Mouse (Mus musculus): ENCODE measurements around the gene Acsl4. TPM values are rescaled to one million over a fixed set of nuclear protein-coding genes. Genes with fewer than 3 reads are reported as not detected.

The Acsl4 gene
- polyA plus RNA-seq, 1 experiment from 2014 or later, result 24.2 TPM

DNA sequence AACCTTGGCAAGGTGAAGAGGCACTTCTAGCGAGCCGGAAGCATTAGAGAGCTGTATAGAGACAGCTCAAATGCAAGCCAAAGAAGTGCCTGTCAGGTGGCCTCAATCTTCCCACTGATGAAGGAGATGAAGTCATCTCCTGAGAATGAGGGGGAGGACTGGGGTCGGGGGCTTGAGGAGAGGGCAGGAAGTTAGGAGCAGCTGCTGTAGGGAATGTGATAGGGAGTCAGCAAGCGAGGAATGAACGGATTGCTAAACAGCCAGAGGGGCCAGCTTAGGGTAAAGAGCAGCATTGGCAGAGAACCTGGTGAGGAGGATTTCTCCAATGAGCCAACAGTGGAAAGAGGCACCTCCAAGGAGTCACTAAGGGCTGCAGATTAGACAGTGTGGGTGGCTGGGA, 104.4 kb downstream of the Acsl4 start:
- no peak overlapping the region for H3K4me2 ChIP-seq (replicated peaks; ENCODE audit: low read depth, low read length)
- H3K9ac ChIP-seq (ENCODE audit: low read depth, low read length), result no peak overlapping the region
- no peaks in the 10 kb centered on the region for H3K4me1 ChIP-seq (ENCODE audit: control insufficient read depth, insufficient read depth, low read length)
- ATAC-seq (ENCODE audit: low FRiP score, low TSS enrichment), result peak; percentile 64
- H3K9me3 ChIP-seq (ENCODE audit: control insufficient read depth, low read length), result no peaks in the 10 kb centered on the region
- H3K27ac ChIP-seq (ENCODE audit: low read depth, low read length), result no peak overlapping the region
- H3K27me3 ChIP-seq (ENCODE audit: control insufficient read depth, insufficient read depth, low read length), result no peaks in the 10 kb centered on the region
- H3K4me3 ChIP-seq (ENCODE audit: low read length), result no peak overlapping the region
- WGBS, result 46% methylated on average over 5 of the region's 5 CpGs
- H3K36me3 ChIP-seq (ENCODE audit: control insufficient read depth, insufficient read depth, low read length), result no peaks in the 10 kb centered on the region

DNA sequence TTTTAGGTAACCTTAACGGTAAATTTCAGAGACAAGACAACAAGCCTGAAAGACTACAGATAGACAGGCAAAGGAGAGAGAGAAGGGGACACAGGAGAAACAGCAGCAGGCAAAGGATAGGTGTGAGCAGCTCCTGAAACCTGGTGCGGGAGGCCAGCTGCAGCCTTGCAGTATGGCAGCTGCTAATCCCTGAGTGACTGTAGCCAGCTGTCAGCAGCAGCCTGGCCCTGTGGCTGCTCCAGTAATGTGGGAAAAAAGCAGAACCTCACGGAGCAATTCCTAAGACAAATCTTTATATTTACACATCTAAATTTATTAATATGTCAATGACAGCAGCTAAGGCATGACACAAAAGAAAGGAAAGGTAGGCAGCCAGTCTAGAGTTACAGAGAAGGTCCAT, 113.8 kb downstream of the Acsl4 start:
- H3K27ac ChIP-seq (ENCODE audit: low read depth, low read length), result no peak overlapping the region
- no peak overlapping the region for H3K4me3 ChIP-seq (ENCODE audit: low read length)
- H3K9ac ChIP-seq (ENCODE audit: low read depth, low read length), result no peak overlapping the region
- no peak for ATAC-seq (ENCODE audit: low FRiP score, low TSS enrichment)
- no peak overlapping the region for H3K4me2 ChIP-seq (replicated peaks; ENCODE audit: low read depth, low read length)
- H3K27me3 ChIP-seq (ENCODE audit: control insufficient read depth, insufficient read depth, low read length), result no peaks in the 10 kb centered on the region
- WGBS, result 48% methylated on average over 3 of the region's 3 CpGs
- H3K9me3 ChIP-seq (ENCODE audit: control insufficient read depth, low read length), result no peaks in the 10 kb centered on the region
- no peaks in the 10 kb centered on the region for H3K4me1 ChIP-seq (ENCODE audit: control insufficient read depth, insufficient read depth, low read length)
- H3K36me3 ChIP-seq (ENCODE audit: control insufficient read depth, insufficient read depth, low read length), result no peaks in the 10 kb centered on the region

DNA sequence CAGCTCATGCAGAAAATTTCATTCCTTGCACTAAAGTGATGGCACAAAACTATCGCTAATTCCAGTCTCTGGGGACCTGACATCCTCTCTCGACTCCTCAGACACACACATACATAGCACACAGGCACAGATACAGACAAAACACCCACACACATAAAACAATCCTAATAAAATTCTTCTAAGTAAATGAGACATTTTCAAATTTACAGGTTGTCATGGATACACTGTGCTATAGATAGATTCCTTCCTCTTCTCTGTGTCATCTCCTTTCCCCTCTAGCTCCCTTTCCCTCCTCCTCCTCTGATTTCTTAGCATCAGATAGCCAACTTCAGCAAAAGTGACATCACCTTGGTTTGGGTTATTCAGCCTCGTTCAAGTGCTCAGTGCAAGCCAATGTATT, 114.3 kb downstream of the Acsl4 start:
- Histone ChIP-seq H3K27me3 (ENCODE audit: control insufficient read depth, insufficient read depth, low read length) (no peaks in the 10 kb centered on the region), H3K9me3 (ENCODE audit: control insufficient read depth, low read length) (no peaks in the 10 kb centered on the region), H3K27ac (ENCODE audit: low read depth, low read length) (no peak overlapping the region), H3K36me3 (ENCODE audit: control insufficient read depth, insufficient read depth, low read length) (no peaks in the 10 kb centered on the region), H3K9ac (ENCODE audit: low read depth, low read length) (no peak overlapping the region), H3K4me1 (ENCODE audit: control insufficient read depth, insufficient read depth, low read length) (no peaks in the 10 kb centered on the region), H3K4me3 (ENCODE audit: low read length) (no peak overlapping the region), H3K4me2 (replicated peaks; ENCODE audit: low read depth, low read length) (no peak overlapping the region)
- ATAC-seq (ENCODE audit: low FRiP score, low TSS enrichment), result no peak
- WGBS, result 67% methylated on average over 3 of the region's 3 CpGs

Other genes starting within 250 kb of the Acsl4 start
- not detected in 2 replicates for gene Gucy2f, start 193.6 kb downstream of the Acsl4 start, polyA plus RNA-seq (2014; fragmentation: Nextera tagmentation; extraction: Ambion mirVana)
- 23.3 and 25.2 TPM in 2 replicates for gene Nxt2, start 163.8 kb downstream of the Acsl4 start, polyA plus RNA-seq (2014; fragmentation: Nextera tagmentation; extraction: Ambion mirVana)
- 19.1 and 19.3 TPM in 2 replicates for gene Kcne1l, start 84.2 kb downstream of the Acsl4 start, polyA plus RNA-seq (2014; fragmentation: Nextera tagmentation; extraction: Ambion mirVana)

Data from kidney, embryonic 14.5 days (tissue).